ENCODE assay signal across 16 mouse cellular contexts in genomic region chr11:109034072-109034471, GRCm38 (mm10).
A peak's percentile ranks its signal among the peaks of the same experiment; 100 is the strongest.
DNase-seq lines count a peak whose midpoint lies in the region; ATAC-seq and TF ChIP-seq lines count a peak whose summit lies in the region.
"Had no signal": no experiment of that assay in that cellular context is flagged by ENCODE, and none has a peak within 500 bp of the region (broad histone marks: within the 10 kb centered on the region; RNA-seq: fewer than 3 reads in every experiment).

No protein-coding gene starts in this region.

- no peak for DNase-seq in intestine, embryonic 14.5 days (ENCODE audit: low spot score)
- DNase-seq in midbrain, embryonic 10.5 days (ENCODE audit: low spot score), result no peak
- DNase-seq in brain, embryonic 14.5 days (ENCODE audit: low read depth), result peak; percentile 77
- peak; percentile 39 for DNase-seq in embryonic facial prominence, embryonic 14.5 days (ENCODE audit: low spot score)
- DNase-seq in adrenal gland, adult (ENCODE audit: inconsistent age in 2 of 2, low spot score in 1 of 2), result no peak
- DNase-seq: adrenal gland, postnatal 10 days; cerebellum, adult 9-11 months; kidney, adult 18-20 months; retina, postnatal 1 day; thymus, postnatal 4 days had no signal

- no peaks in the 10 kb centered on the region for H3K27me3 ChIP-seq in intestine, embryonic 14.5 days (replicated peaks; ENCODE audit: control insufficient read depth, insufficient read depth, low read length)
- no peaks in the 10 kb centered on the region for H3K27me3 ChIP-seq in intestine, embryonic 15.5 days (replicated peaks)
- peaks cover 10% of the 10 kb centered on the region for H3K27me3 ChIP-seq in midbrain, embryonic 10.5 days (ENCODE audit: low read depth, poor library complexity, severe bottlenecking)
- no peaks in the 10 kb centered on the region for H3K27me3 ChIP-seq in midbrain, embryonic 13.5 days
- H3K27me3 ChIP-seq in embryonic facial prominence, embryonic 14.5 days (replicated peaks; ENCODE audit: control insufficient read depth, insufficient read depth, low read length), result 0 out of 2 replicates have a peak, but pooled peaks cover 2% of the 10 kb centered on the region
- H3K27me3 ChIP-seq: forebrain, embryonic 13.5 days had no signal

- 41% methylated on average over 4 of the region's 4 CpGs for WGBS in intestine, embryonic 14.5 days
- 43% methylated on average over 4 of the region's 4 CpGs for WGBS in intestine, embryonic 15.5 days
- WGBS in midbrain, embryonic 10.5 days, result 84% methylated on average over 4 of the region's 4 CpGs
- 58% methylated on average over 4 of the region's 4 CpGs for WGBS in midbrain, embryonic 13.5 days
- 38% methylated on average over 4 of the region's 4 CpGs for WGBS in embryonic facial prominence, embryonic 14.5 days

- ATAC-seq in intestine, embryonic 14.5 days (replicated peaks; ENCODE audit: low FRiP score, low TSS enrichment, low read depth), result 0 out of 2 replicates have a peak, but pooled peaks have one; percentile 23
- ATAC-seq in intestine, embryonic 15.5 days, result no peak
- ATAC-seq in midbrain, embryonic 13.5 days, result no peak
- ATAC-seq in embryonic facial prominence, embryonic 14.5 days (ENCODE audit: low read depth), result no peak
- ATAC-seq: forebrain, embryonic 13.5 days; midbrain, embryonic 16.5 days had no signal

- no peaks in the 10 kb centered on the region for H3K36me3 ChIP-seq in intestine, embryonic 14.5 days (ENCODE audit: control insufficient read depth, insufficient read depth, low read length)
- H3K36me3 ChIP-seq in intestine, embryonic 15.5 days, result no peaks in the 10 kb centered on the region
- no peaks in the 10 kb centered on the region for H3K36me3 ChIP-seq in midbrain, embryonic 10.5 days
- H3K36me3 ChIP-seq in midbrain, embryonic 13.5 days, result no peaks in the 10 kb centered on the region
- H3K36me3 ChIP-seq in embryonic facial prominence, embryonic 14.5 days (ENCODE audit: control insufficient read depth, insufficient read depth, low read length), result no peaks in the 10 kb centered on the region
- H3K36me3 ChIP-seq: limb, embryonic 13.5 days had no signal

- no peak overlapping the region for H3K9ac ChIP-seq in intestine, embryonic 14.5 days (ENCODE audit: low read length)
- no peak overlapping the region for H3K9ac ChIP-seq in intestine, embryonic 15.5 days
- H3K9ac ChIP-seq in midbrain, embryonic 13.5 days (replicated peaks), result no peak overlapping the region
- no peak overlapping the region for H3K9ac ChIP-seq in embryonic facial prominence, embryonic 14.5 days (ENCODE audit: low read depth, low read length)
- H3K9ac ChIP-seq: forebrain, embryonic 13.5 days; limb, embryonic 13.5 days had no signal

- H3K4me2 ChIP-seq in intestine, embryonic 14.5 days (ENCODE audit: low read length), result no peak overlapping the region
- no peak overlapping the region for H3K4me2 ChIP-seq in intestine, embryonic 15.5 days (replicated peaks)
- H3K4me2 ChIP-seq in midbrain, embryonic 13.5 days (replicated peaks), result no peak overlapping the region
- H3K4me2 ChIP-seq in embryonic facial prominence, embryonic 14.5 days (ENCODE audit: low read depth, low read length), result no peak overlapping the region
- H3K4me2 ChIP-seq: forebrain, embryonic 13.5 days; limb, embryonic 13.5 days had no signal

- H3K4me3 ChIP-seq in intestine, embryonic 14.5 days (ENCODE audit: low read depth, low read length), result no peak overlapping the region
- H3K4me3 ChIP-seq in intestine, embryonic 15.5 days (replicated peaks), result no peak overlapping the region
- no peak overlapping the region for H3K4me3 ChIP-seq in midbrain, embryonic 10.5 days
- no peak overlapping the region for H3K4me3 ChIP-seq in midbrain, embryonic 13.5 days (replicated peaks)
- no peak overlapping the region for H3K4me3 ChIP-seq in embryonic facial prominence, embryonic 14.5 days (ENCODE audit: low read depth, low read length)
- H3K4me3 ChIP-seq: forebrain, embryonic 13.5 days; limb, embryonic 13.5 days had no signal

- no peaks in the 10 kb centered on the region for H3K4me1 ChIP-seq in intestine, embryonic 14.5 days (replicated peaks; ENCODE audit: control insufficient read depth, insufficient read depth, low read length)
- H3K4me1 ChIP-seq in intestine, embryonic 15.5 days (replicated peaks), result no peaks in the 10 kb centered on the region
- peaks cover 46% of the 10 kb centered on the region for H3K4me1 ChIP-seq in midbrain, embryonic 10.5 days
- H3K4me1 ChIP-seq in midbrain, embryonic 13.5 days (replicated peaks), result peaks cover 26% of the 10 kb centered on the region; the same call in 1 of the 2 replicates
- H3K4me1 ChIP-seq in embryonic facial prominence, embryonic 14.5 days (ENCODE audit: control insufficient read depth, insufficient read depth, low read length), result no peaks in the 10 kb centered on the region; the same call in 1 of the 2 replicates

- H3K9me3 ChIP-seq in intestine, embryonic 14.5 days (ENCODE audit: control insufficient read depth, low read length), result no peaks in the 10 kb centered on the region
- H3K9me3 ChIP-seq in intestine, embryonic 15.5 days, result no peaks in the 10 kb centered on the region
- H3K9me3 ChIP-seq in midbrain, embryonic 10.5 days (replicated peaks), result no peaks in the 10 kb centered on the region
- no peaks in the 10 kb centered on the region for H3K9me3 ChIP-seq in midbrain, embryonic 13.5 days
- H3K9me3 ChIP-seq in embryonic facial prominence, embryonic 14.5 days (ENCODE audit: control insufficient read depth, low read length), result no peaks in the 10 kb centered on the region
- H3K9me3 ChIP-seq: forebrain, embryonic 13.5 days; limb, embryonic 13.5 days had no signal

- no peak overlapping the region for H3K27ac ChIP-seq in intestine, embryonic 14.5 days (ENCODE audit: low read depth)
- H3K27ac ChIP-seq in intestine, embryonic 15.5 days, result no peak overlapping the region
- peak overlapping the region; percentile 69; the same call in 1 of the 2 replicates for H3K27ac ChIP-seq in midbrain, embryonic 10.5 days (replicated peaks)
- no peak overlapping the region for H3K27ac ChIP-seq in midbrain, embryonic 13.5 days
- no peak overlapping the region for H3K27ac ChIP-seq in embryonic facial prominence, embryonic 14.5 days (replicated peaks; ENCODE audit: low read depth, low read length)
- H3K27ac ChIP-seq: kidney, postnatal 0 days; limb, embryonic 13.5 days had no signal

- TF ChIP-seq CTCF in brain, embryonic 14.5 days (IDR thresholded peaks at IDR 0.05; ENCODE audit: borderline replicate concordance, extremely low read depth, insufficient read depth, insufficient read length), result no peak

- no peak for TF ChIP-seq POLR2A in brain, embryonic 14.5 days (IDR thresholded peaks at IDR 0.05; ENCODE audit: borderline replicate concordance, extremely low read depth, insufficient read depth, insufficient read length, poor library complexity, severe bottlenecking)

Comparison
In these comparisons a context has a peak if more than half of its experiments do, and no peak if none do; other contexts are left out.
1. DNase-seq: peak in brain, embryonic 14.5 days (single experiment) and embryonic facial prominence, embryonic 14.5 days (single experiment); none in intestine, embryonic 14.5 days (single experiment), midbrain, embryonic 10.5 days (single experiment) and adrenal gland, adult (0 of 2).